Mouse (Mus musculus): ENCODE data around the gene Hist2h2ab.

GRCm38 (mm10) chr3:96170276-96170675 lies 49.4 kb upstream of the Hist2h2ab start:
- TF ChIP-seq CTCF (IDR thresholded peaks at IDR 0.05 in 2 of 3, conservative IDR thresholded peaks at IDR 0.05 in 1 of 3; ENCODE audit: control insufficient read depth in 1 of 3, insufficient read depth in 1 of 3, low read depth in 2 of 3, low read length in 3 of 3, poor library complexity in 1 of 3, severe bottlenecking in 1 of 3), result no peak
- no peak for TF ChIP-seq SIN3A (IDR thresholded peaks at IDR 0.05; ENCODE audit: low read length)
- no peak for TF ChIP-seq MAX (IDR thresholded peaks at IDR 0.05; ENCODE audit: low read length)

Data from MEL (cell line).